Mouse (Mus musculus) cortical plate, adult 2 months (tissue): ENCODE data around the gene Ezr.
"Not testable (repeated sequence)": the region's sequence is repeated elsewhere in the genome, so short reads cannot be mapped to it uniquely, and the experiment has no call there.

ENCODE experiments used
- CTCF ChIP-seq: fragments of 200-500 bp; IDR thresholded peaks from 2 replicates; pipeline ENCODE4 v1.5.1; 2011; ENCODE audit warnings: mild to moderate bottlenecking, control low read depth, low read length; ENCODE audit not compliant: insufficient read depth; ENCODE audit errors: extremely low read depth
- POLR2A ChIP-seq: fragments of 200-500 bp; IDR thresholded peaks from 2 replicates; pipeline ENCODE4 v1.6.1; 2011; ENCODE audit warnings: mild to moderate bottlenecking, low read length, control low read depth; ENCODE audit not compliant: insufficient read depth; ENCODE audit errors: extremely low read depth

DNA sequence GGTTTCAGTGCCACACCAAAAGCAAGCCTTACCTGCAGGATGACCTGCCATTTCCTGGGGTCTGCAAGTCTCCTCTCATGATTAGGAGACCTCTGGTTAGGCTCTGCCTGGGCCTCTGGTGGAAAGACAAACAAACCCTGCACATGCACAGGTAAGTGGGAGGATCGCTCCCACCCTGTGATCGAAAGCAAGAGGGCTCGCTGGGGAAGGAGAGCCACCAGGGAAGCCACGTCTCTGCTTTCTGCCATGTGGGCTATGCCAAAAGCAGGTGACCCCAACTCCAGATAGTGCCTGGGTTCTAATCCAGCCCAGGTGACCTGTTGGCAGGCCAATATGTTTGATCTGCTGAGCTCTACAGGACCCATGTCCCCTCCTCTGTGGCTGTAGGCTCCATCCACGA lies 76.1 kb downstream of the Ezr start:
- TF ChIP-seq CTCF, POLR2A: not testable (repeated sequence)
